8 mouse cellular contexts compared by ENCODE assay signal in genomic region chr12:54789346-54790143, GRCm38 (mm10). TPM values are rescaled to one million over a fixed set of nuclear protein-coding genes. Genes with fewer than 3 reads are reported as not detected.
DNase-seq lines count a peak whose midpoint lies in the region; ATAC-seq and TF ChIP-seq lines count a peak whose summit lies in the region.

No protein-coding gene starts in this region.

- peak; percentile 27; the same call in 1 of the 2 replicates for TF ChIP-seq CTCF in lung, embryonic 14.5 days (IDR thresholded peaks at IDR 0.05; ENCODE audit: low read depth)

- peaks cover 18% of the 10 kb centered on the region; the same call in 1 of the 2 replicates for H3K4me1 ChIP-seq in lung, embryonic 14.5 days (ENCODE audit: insufficient read depth)
- H3K4me1 ChIP-seq in stomach, embryonic 15.5 days = peaks cover 29% of the 10 kb centered on the region

- H3K4me3 ChIP-seq in lung, embryonic 14.5 days (ENCODE audit: low read depth, low read length) = no peak overlapping the region
- 0 out of 2 replicates have a peak overlapping the region, but pooled peaks have one; percentile 7 for H3K4me3 ChIP-seq in stomach, embryonic 15.5 days (replicated peaks)

- no peaks in the 10 kb centered on the region for H3K27me3 ChIP-seq in lung, embryonic 14.5 days (ENCODE audit: insufficient read depth, low read length)
- no peaks in the 10 kb centered on the region for H3K27me3 ChIP-seq in stomach, embryonic 15.5 days (replicated peaks)

- DNase-seq in ES-CJ7 (ENCODE audit: low read depth, low spot score) (peak; percentile 82), adipocyte (ENCODE audit: low spot score) (no peak)
- peak; percentile 21 to 33 for DNase-seq in gastrocnemius, postnatal 36 days
- peak; percentile 47 for DNase-seq in kidney, adult 18-20 months
- peak; percentile 79 for DNase-seq in lung, embryonic 14.5 days
- DNase-seq in frontal cortex, postnatal 25 days (ENCODE audit: low spot score in 2 of 2) = no peak

- peak overlapping the region; percentile 10; the same call in 1 of the 2 replicates for H3K27ac ChIP-seq in lung, embryonic 14.5 days (ENCODE audit: low read depth)
- peak overlapping the region; percentile 59 for H3K27ac ChIP-seq in stomach, embryonic 15.5 days

- ATAC-seq in common myeloid progenitor, adult 5-6 weeks (replicated peaks; ENCODE audit: low read depth, poor library complexity, severe bottlenecking) = peak; percentile 85
- peak; percentile 83 for ATAC-seq in lung, embryonic 14.5 days (ENCODE audit: insufficient read depth)
- peak; percentile 87 for ATAC-seq in stomach, embryonic 15.5 days (ENCODE audit: insufficient read depth, low FRiP score, low read depth)

- no peaks in the 10 kb centered on the region for H3K9me3 ChIP-seq in lung, embryonic 14.5 days (ENCODE audit: low read depth, low read length)
- H3K9me3 ChIP-seq in stomach, embryonic 15.5 days = no peaks in the 10 kb centered on the region

- H3K4me2 ChIP-seq in lung, embryonic 14.5 days = peak overlapping the region; percentile 38
- peak overlapping the region; percentile 12; the same call in 1 of the 2 replicates for H3K4me2 ChIP-seq in stomach, embryonic 15.5 days

- 9% methylated on average over 11 of the region's 11 CpGs for WGBS in lung, embryonic 14.5 days
- 9% methylated on average over 11 of the region's 11 CpGs for WGBS in stomach, embryonic 15.5 days

- H3K9ac ChIP-seq in lung, embryonic 14.5 days = no peak overlapping the region
- no peak overlapping the region for H3K9ac ChIP-seq in stomach, embryonic 15.5 days

- intact Hi-C loops in gastrocnemius, postnatal 36 days (cut with DNase I) = no loop called here

- peaks cover 19% of the 10 kb centered on the region for H3K36me3 ChIP-seq in lung, embryonic 14.5 days (ENCODE audit: insufficient read depth)
- 0 out of 2 replicates have a peak, but pooled peaks cover 6% of the 10 kb centered on the region for H3K36me3 ChIP-seq in stomach, embryonic 15.5 days

RNA-seq across cellular contexts. Expression of gene Snx6, which starts 6.0 kb away (rescaled TPM):
- total RNA-seq in common myeloid progenitor, adult 5-6 weeks (2017) = 74.9 and 106 TPM in 2 replicates
- 10 to 100 TPM; 17.2 to 17.5 TPM for total RNA-seq in gastrocnemius, postnatal 36 days (2021)
- polyA plus RNA-seq in lung, embryonic 14.5 days (2014; fragmentation: Nextera tagmentation; extraction: Ambion mirVana) = 186 and 188 TPM in 2 replicates
- polyA plus RNA-seq in stomach, embryonic 15.5 days (2015; fragmentation: Nextera tagmentation; extraction: Ambion mirVana) = 177 and 180 TPM in 2 replicates

Comparison
In these comparisons a context has a peak if more than half of its experiments do, and no peak if none do; other contexts are left out.
1. DNase-seq: peak in ES-CJ7 (single experiment), gastrocnemius, postnatal 36 days (2 of 2), kidney, adult 18-20 months (single experiment) and lung, embryonic 14.5 days (single experiment); none in frontal cortex, postnatal 25 days (0 of 2) and adipocyte (single experiment).
2. Peak in every context shown above with its lines, with median percentiles within 50 percentile points of each other: ATAC-seq.